Mouse (Mus musculus): ENCODE measurements around the gene Pbdc1.

- TF ChIP-seq CTCF (IDR thresholded peaks at IDR 0.05) (no peak), EP300 (IDR thresholded peaks at IDR 0.05) (no peak)
Measured at GRCm38 (mm10) chrX:105114994-105115393, 35.4 kb downstream of the Pbdc1 start.

Measured in lung, postnatal 0 days (tissue).